Mouse (Mus musculus): ENCODE data around the gene Ecpas.

- TF ChIP-seq CTCF (IDR thresholded peaks at IDR 0.05) (no peak), EP300 (IDR thresholded peaks at IDR 0.05; ENCODE audit: insufficient read depth, low read depth, low read length) (no peak)
Observed at GRCm38 (mm10) chr4:58883841-58884240, 28.7 kb downstream of the Ecpas start.

Measured in heart, adult 2 months (tissue).